Mouse (Mus musculus) intestine, postnatal 0 days (tissue): Measurements from ENCODE around the gene Magi1. TPM values are rescaled to one million over a fixed set of nuclear protein-coding genes. Genes with fewer than 3 reads are reported as not detected.

Source experiments
- ATAC-seq: fragments of 200-750 bp; cut with Nextera tagmentation; 2 replicates; pipeline ENCODE4 v1.8.0; 2017; ENCODE audit warnings: mild to moderate bottlenecking, moderate TSS enrichment, moderate library complexity
- H3K27ac ChIP-seq: fragments of 300-500 bp; sonication (generic); 2 replicates; pipeline ENCODE4 v1.5.1; 2014; ENCODE audit warnings: mild to moderate bottlenecking, low read depth, low read length, moderate library complexity
- H3K27me3 ChIP-seq: fragments of 300-500 bp; sonication (generic); replicated peaks from 2 replicates; pipeline ENCODE4 v1.6.1; 2014; ENCODE audit warnings: low read length, mixed read lengths; ENCODE audit not compliant: control insufficient read depth, insufficient read depth
- H3K36me3 ChIP-seq: fragments of 300-500 bp; sonication (generic); 2 replicates; pipeline ENCODE4 v1.6.1; 2014; ENCODE audit warnings: mild to moderate bottlenecking, moderate library complexity; ENCODE audit not compliant: control insufficient read depth, insufficient read depth
- H3K4me1 ChIP-seq: fragments of 300-500 bp; sonication (generic); replicated peaks from 2 replicates; pipeline ENCODE4 v1.6.1; 2014; ENCODE audit warnings: antibody characterized with exemption, low read length, mixed read lengths; ENCODE audit not compliant: control insufficient read depth, insufficient read depth
- H3K4me2 ChIP-seq: fragments of 300-500 bp; sonication (generic); replicated peaks from 2 replicates; pipeline ENCODE4 v1.6.1; 2014; ENCODE audit warnings: low read depth, mild to moderate bottlenecking, moderate library complexity
- H3K4me3 ChIP-seq: fragments of 300-500 bp; sonication (generic); 2 replicates; pipeline ENCODE4 v1.5.1; 2014; ENCODE audit warnings: low read depth, low read length
- H3K9ac ChIP-seq: fragments of 300-500 bp; sonication (generic); 2 replicates; pipeline ENCODE4 v1.6.1; 2014; ENCODE audit warnings: mild to moderate bottlenecking, low read depth, low read length
- H3K9me3 ChIP-seq: fragments of 300-500 bp; sonication (generic); 2 replicates; pipeline ENCODE4 v1.6.1; 2016; ENCODE audit warnings: mixed run types; ENCODE audit not compliant: control insufficient read depth
- CTCF ChIP-seq: sonication (generic); IDR thresholded peaks from 2 replicates; pipeline ENCODE4 v1.5.1; 2016; ENCODE audit warnings: low read depth, mild to moderate bottlenecking, control low read depth, antibody characterized with exemption, moderate library complexity
- WGBS: fragments of 180-500 bp; shearing (Covaris S2); extraction: QIAGEN DNeasy Blood & Tissue Kit; methylation state at CpG from one replicate; pipeline ENCODE4 v1.1.7; 2014; 5-methylcytosine and 5-hydroxymethylcytosine counted together
- polyA plus RNA-seq: library from polyadenylated mRNA; unstranded; fragments of >200 nt; fragmentation: Nextera tagmentation; extraction: Ambion mirVana; gene quantifications from 2 replicates; pipeline ENCODE4 v1.2.1, GENCODE M21; 2015

The Magi1 gene
- polyA plus RNA-seq, 1 experiment from 2014 or later, result 4.2 TPM

GRCm38 (mm10) chr6:93758114-93758513, 525.6 kb downstream of the Magi1 start:
- Histone ChIP-seq H3K4me2 (peak overlapping the region; percentile 35; the same call in 1 of the 2 replicates), H3K9ac (no peak overlapping the region; the same call in 1 of the 2 replicates), H3K36me3 (peaks cover 8% of the 10 kb centered on the region; the same call in 1 of the 2 replicates), H3K27me3 (no peaks in the 10 kb centered on the region), H3K27ac (peak overlapping the region; percentile 80), H3K4me3 (no peak overlapping the region), H3K9me3 (no peaks in the 10 kb centered on the region), H3K4me1 (0 out of 2 replicates have a peak, but pooled peaks cover 5% of the 10 kb centered on the region)
- no peak for TF ChIP-seq CTCF
- WGBS, result 31% methylated on average over 3 of the region's 3 CpGs
- peak; percentile 95 for ATAC-seq

GRCm38 (mm10) chr6:93757353-93758087, 526.2 kb downstream of the Magi1 start:
- WGBS, result 28% methylated on average over 11 of the region's 11 CpGs
- peak overlapping the region; percentile 35 for H3K4me2 ChIP-seq
- peak; percentile 96 for TF ChIP-seq CTCF

GRCm38 (mm10) chr6:93743145-93743544, 540.6 kb downstream of the Magi1 start:
- ATAC-seq, result no peak
- Histone ChIP-seq H3K36me3 (peaks cover 33% of the 10 kb centered on the region), H3K9ac (no peak overlapping the region), H3K27ac (no peak overlapping the region), H3K4me3 (no peak overlapping the region), H3K4me2 (no peak overlapping the region), H3K27me3 (no peaks in the 10 kb centered on the region), H3K9me3 (no peaks in the 10 kb centered on the region), H3K4me1 (no peaks in the 10 kb centered on the region)
- no peak for TF ChIP-seq CTCF
- WGBS, result 74% methylated on average over 6 of the region's 6 CpGs

More at GRCm38 (mm10) chr6:93757353-93758087, 526.2 kb downstream of the Magi1 start:
- Histone ChIP-seq H3K4me3 (no peak overlapping the region), H3K4me1 (0 out of 2 replicates have a peak, but pooled peaks cover 5% of the 10 kb centered on the region), H3K27me3 (no peaks in the 10 kb centered on the region), H3K9ac (no peak overlapping the region; the same call in 1 of the 2 replicates), H3K9me3 (no peaks in the 10 kb centered on the region), H3K36me3 (peaks cover 8% of the 10 kb centered on the region; the same call in 1 of the 2 replicates), H3K27ac (peak overlapping the region; percentile 80)
- ATAC-seq, result peak; percentile 74

- WGBS, result 94% methylated on average over 3 of the region's 3 CpGs
- Histone ChIP-seq H3K27ac (no peak overlapping the region), H3K36me3 (peaks cover 6% of the 10 kb centered on the region), H3K9me3 (no peaks in the 10 kb centered on the region), H3K27me3 (no peaks in the 10 kb centered on the region), H3K4me2 (no peak overlapping the region), H3K4me3 (no peak overlapping the region), H3K4me1 (no peaks in the 10 kb centered on the region), H3K9ac (no peak overlapping the region)
- ATAC-seq, result no peak
- no peak for TF ChIP-seq CTCF
These were observed 543.9 kb downstream of the Magi1 start for GRCm38 (mm10) chr6:93739786-93740185.

GRCm38 (mm10) chr6:93737083-93737482, 546.6 kb downstream of the Magi1 start:
- no peak overlapping the region for H3K27ac ChIP-seq
- H3K4me1 ChIP-seq, result no peaks in the 10 kb centered on the region
- H3K27me3 ChIP-seq, result no peaks in the 10 kb centered on the region
- no peak for TF ChIP-seq CTCF
- H3K9me3 ChIP-seq, result no peaks in the 10 kb centered on the region
- ATAC-seq, result no peak
- no peak overlapping the region for H3K4me2 ChIP-seq
- 90% methylated on average over 1 of the region's 1 CpGs for whole genome bisulfite sequencing
- no peaks in the 10 kb centered on the region; the same call in 1 of the 2 replicates for H3K36me3 ChIP-seq
- no peak overlapping the region for H3K4me3 ChIP-seq
- H3K9ac ChIP-seq, result no peak overlapping the region

GRCm38 (mm10) chr6:93736071-93736470, 547.6 kb downstream of the Magi1 start:
- no peaks in the 10 kb centered on the region for H3K27me3 ChIP-seq
- H3K9ac ChIP-seq, result no peak overlapping the region
- no peaks in the 10 kb centered on the region; the same call in 1 of the 2 replicates for H3K36me3 ChIP-seq
- no peak overlapping the region for H3K27ac ChIP-seq
- ATAC-seq, result no peak
- no peak overlapping the region for H3K4me3 ChIP-seq
- H3K4me2 ChIP-seq, result no peak overlapping the region
- no peak for TF ChIP-seq CTCF
- WGBS, result 96% methylated on average over 3 of the region's 3 CpGs
- H3K9me3 ChIP-seq, result no peaks in the 10 kb centered on the region
- H3K4me1 ChIP-seq, result no peaks in the 10 kb centered on the region
